Mouse (Mus musculus) cerebellum, postnatal 10 days (tissue): ENCODE measurements around the gene C1qtnf4.
"Not testable (repeated sequence)": the region's sequence is repeated elsewhere in the genome, so short reads cannot be mapped to it uniquely, and the experiment has no call there.

Source experiments
- DNase-seq, 2 experiments: peaks; one replicate each; pipeline ENCODE4 v3.0.0; 2021; ENCODE audit warnings: mixed read lengths in 2 of 2

Gene C1qtnf4

GRCm38 (mm10) chr2:90886436-90886835 lies 776 bp downstream of the C1qtnf4 start:
- DNase-seq = peak; percentile 52 to 54

GRCm38 (mm10) chr2:90887627-90888026 lies 2.0 kb downstream of the C1qtnf4 start:
- DNase-seq = no peak

DNA sequence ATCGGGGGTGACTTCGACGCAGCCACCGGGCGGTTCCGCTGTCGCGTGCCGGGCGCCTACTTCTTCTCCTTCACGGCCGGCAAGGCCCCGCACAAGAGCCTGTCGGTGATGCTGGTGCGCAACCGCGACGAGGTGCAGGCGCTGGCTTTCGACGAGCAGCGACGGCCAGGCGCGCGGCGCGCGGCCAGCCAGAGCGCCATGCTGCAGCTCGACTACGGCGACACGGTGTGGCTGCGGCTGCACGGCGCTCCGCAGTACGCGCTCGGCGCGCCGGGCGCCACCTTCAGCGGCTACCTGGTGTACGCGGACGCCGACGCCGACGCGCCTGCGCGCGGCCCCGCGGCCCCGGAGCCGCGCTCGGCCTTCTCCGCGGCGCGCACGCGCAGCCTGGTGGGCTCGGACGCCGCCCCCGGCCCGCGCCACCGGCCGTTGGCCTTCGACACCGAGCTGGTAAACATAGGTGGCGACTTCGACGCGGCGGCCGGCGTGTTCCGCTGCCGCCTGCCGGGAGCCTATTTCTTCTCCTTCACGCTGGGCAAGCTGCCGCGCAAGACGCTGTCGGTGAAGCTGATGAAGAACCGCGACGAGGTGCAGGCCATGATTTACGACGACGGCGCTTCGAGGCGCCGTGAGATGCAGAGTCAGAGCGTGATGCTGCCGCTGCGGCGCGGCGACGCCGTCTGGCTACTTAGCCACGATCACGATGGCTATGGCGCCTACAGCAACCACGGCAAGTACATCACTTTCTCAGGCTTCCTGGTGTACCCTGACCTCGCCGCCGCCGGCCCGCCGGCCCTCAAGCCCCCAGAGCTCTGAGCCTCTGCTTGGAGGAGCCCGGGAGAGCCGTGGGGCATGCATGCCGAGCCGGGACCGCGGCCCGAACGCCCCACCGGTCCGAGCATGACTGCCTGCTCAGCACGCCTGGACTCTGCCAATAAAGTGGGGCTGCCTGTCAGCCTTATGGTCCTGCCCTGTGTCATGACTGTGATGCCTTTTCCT lies 4.2 kb downstream of the C1qtnf4 start:
- DNase-seq = peak; percentile 78 to 81

- no peak for DNase-seq
These were observed 8.1 kb downstream of the C1qtnf4 start for GRCm38 (mm10) chr2:90893673-90894298.

GRCm38 (mm10) chr2:90894299-90894677 lies 8.6 kb downstream of the C1qtnf4 start:
- not testable (repeated sequence) for DNase-seq

- no peak for DNase-seq
These were observed 17.7 kb downstream of the C1qtnf4 start for GRCm38 (mm10) chr2:90903398-90903797.

DNA sequence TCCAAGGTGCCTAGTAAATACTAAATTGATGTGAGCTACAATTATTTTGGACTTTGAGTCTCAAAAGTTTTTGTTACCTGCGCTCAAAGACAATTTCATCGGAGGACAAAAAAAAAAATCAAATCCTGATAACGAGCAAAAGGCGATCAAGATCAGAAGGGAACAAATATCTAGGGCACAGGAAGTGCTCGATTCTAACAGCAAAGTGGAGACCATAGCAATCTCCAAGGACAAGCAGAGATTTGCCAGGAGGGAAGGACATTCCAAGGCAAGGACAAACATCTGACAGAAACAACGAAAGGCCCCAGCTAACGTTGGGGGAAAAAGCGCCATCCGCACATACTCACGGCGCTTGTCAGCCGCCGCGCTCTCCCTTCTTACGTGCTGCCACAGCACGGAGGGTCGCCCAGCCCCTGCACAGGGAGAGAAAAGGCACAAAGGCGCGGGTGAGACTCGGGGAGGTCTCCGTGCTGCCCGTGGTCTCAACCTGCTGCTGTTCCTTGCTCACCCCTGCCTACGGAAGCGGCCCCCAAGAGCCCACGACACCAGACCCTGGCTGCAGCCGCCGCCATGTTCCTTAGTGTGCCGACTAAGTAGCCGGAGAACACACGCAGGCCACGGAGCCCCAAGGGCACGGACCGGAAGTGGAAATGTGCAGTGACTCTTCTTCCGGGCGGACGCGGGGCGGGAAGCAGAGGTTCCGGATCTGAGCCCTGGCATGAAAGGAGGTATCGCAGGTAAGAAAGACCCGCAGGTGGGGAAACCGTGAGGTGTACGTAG lies 18.6 kb downstream of the C1qtnf4 start, which contains the start of the genes Kbtbd4 and Ndufs3:
TSS of gene Kbtbd4 (plus strand) at position 665 of the 780 bp plus-strand sequence.
TSS of gene Ndufs3 (minus strand) at position 752 of the 780 bp plus-strand sequence.
- peak; percentile 93 to 94 for DNase-seq

- DNase-seq = no peak
These were observed 19.2 kb downstream of the C1qtnf4 start for GRCm38 (mm10) chr2:90904856-90905224.

DNA sequence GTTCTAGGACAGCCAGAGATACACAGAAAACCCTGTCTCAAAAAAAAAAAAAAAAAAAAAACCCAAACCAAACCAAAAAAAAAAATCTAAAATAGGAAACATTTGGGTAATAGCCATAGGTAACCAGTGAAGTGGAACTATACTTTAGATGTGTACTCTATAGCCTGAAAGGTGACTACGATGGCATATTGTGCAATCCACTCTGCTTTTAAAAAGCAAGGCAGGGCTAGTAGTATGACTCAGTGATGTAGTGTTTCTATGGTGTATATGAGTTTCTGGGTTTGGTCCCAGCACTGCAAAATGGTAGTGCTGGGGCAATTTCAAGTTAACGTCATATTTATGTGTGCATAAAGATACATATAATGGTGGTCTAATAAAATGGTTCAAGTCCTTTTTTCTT lies 21.1 kb downstream of the C1qtnf4 start:
- no peak for DNase-seq

GRCm38 (mm10) chr2:90910861-90911260 lies 25.2 kb downstream of the C1qtnf4 start:
- DNase-seq = no peak

GRCm38 (mm10) chr2:90911668-90912067 lies 26.0 kb downstream of the C1qtnf4 start:
- no peak for DNase-seq

DNA sequence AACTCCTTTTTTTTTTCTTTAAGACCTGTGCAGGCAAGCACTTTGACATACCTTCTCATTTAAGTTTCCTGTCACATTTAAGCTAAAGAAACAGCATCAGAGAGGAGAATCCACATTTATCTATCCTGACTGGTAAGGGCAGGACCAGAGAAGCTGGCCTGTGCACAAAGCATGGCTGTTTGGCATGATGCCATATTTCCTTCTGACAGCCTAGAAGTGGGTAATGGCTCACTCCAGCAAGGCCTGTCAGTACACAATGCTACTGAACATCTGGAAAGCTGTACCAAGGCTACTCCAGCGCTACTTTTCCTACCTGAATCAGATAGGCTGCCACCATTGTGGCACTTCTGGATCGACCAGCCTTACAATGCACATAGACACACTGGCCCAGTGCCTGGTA lies 28.0 kb downstream of the C1qtnf4 start:
- DNase-seq = peak; percentile 61 to 75

DNA sequence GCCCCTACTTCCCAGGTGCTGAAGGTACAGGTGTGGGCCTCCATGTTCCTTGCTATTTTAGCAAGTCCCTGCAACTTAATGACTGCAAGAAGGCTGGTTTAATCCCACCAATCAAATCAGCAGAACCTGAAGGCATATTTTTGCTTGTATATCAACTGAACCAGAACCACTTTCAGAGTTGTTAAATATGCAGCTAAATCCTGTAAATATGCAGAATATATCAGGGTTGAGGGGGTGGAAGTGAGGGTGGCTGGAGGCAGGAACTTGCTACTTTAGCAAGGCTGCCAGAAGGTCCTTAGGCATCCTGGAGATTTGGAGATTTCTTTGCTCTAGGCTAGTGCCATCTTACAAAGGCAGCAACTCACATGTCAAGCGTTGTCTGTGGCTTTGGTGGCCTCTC lies 29.9 kb downstream of the C1qtnf4 start:
- DNase-seq = no peak

DNA sequence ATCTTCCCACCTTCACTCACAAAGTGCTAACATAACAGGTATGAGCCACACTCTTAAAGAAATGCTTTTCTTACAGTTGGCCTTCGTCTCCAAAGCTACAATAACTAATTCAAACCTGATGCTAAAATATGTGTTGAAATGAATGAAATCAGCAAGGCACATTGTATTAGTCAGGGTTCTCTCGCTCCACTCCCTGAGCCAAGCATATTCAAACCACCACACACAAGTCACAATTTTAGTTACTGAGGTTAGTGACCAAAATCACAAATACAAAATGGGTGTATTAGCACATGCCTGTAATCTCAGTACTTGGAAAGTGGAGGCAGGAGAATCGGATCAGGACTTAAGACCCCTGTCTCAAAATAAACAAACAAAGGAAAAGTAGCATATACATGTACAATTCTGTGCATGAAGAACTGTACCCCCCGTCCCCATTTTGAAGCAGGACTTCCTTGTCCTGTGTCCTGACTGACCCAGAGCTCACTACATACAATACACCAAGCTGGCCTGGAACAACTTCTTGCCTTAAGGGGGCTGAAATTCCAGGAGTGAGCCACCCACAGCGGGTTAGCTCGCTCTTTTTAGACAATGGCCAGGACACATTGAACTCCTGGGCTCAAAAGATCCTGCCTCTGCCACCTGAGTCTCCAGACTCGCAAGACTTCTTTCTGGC lies 31.0 kb downstream of the C1qtnf4 start:
- no peak for DNase-seq

GRCm38 (mm10) chr2:90917233-90917998 lies 31.8 kb downstream of the C1qtnf4 start:
- DNase-seq = peak; percentile 82 to 83

GRCm38 (mm10) chr2:90917999-90918698 lies 32.5 kb downstream of the C1qtnf4 start:
- peak in 1 of 2 experiments; percentile 30 for DNase-seq

GRCm38 (mm10) chr2:90921178-90921577 lies 35.5 kb downstream of the C1qtnf4 start:
- no peak for DNase-seq

DNA sequence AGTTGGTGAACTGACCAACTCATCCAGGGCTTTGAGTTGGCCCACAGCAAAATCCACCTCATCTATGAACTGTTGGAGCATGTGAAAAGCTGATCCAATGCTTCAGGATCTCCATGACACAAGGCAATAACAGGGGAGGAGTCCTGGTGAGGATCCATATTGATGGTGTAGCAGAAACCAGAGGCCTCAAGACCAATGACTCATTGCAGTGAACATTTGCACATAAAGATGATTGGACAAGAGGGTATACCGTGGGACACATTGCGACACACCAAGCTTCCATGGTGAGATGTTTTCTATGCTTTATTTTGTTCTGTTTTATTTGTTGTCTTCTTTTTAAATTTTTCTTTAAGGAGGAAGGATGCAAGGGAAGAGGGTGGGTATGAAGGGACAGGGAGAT lies 37.0 kb downstream of the C1qtnf4 start:
- no peak for DNase-seq

- no peak for DNase-seq
These were observed 42.9 kb downstream of the C1qtnf4 start for GRCm38 (mm10) chr2:90928566-90928965.

DNA sequence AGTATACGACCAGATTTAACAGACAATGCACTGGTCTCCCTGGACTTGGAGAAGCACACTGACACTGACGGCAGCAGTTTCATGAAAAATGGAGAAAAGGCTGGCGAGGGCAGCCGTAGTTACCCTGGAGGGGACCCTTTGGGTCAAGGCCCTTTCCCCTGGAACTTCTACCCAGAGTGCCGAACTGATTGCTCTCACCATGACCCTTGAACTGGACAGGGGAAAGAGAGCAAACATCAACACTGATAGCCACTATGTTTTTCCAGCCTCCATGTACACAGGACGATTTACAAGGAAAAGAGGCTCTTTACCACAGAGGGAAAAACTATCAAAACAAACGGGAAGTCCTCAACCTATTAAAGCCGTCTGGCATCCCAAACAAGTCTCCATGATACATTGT lies 46.2 kb downstream of the C1qtnf4 start:
- no peak for DNase-seq

- no peak for DNase-seq
These were observed 46.6 kb downstream of the C1qtnf4 start for GRCm38 (mm10) chr2:90932273-90932672.
